Mouse (Mus musculus): ENCODE data around the gene Pcif1. TPM values are rescaled to one million over a fixed set of nuclear protein-coding genes. Genes with fewer than 3 reads are reported as not detected.

Gene Pcif1
- polyA plus RNA-seq, 1 experiment, result 30.8 TPM

Other genes with a start within 250 kb of the Pcif1 start
- 0.14 TPM in 1 of 2 replicates, not detected in the other for gene Wfdc16, start 240.5 kb upstream of the Pcif1 start, polyA plus RNA-seq (2012; rRNA removed)
- gene Wfdc10, start 223.3 kb upstream of the Pcif1 start, polyA plus RNA-seq (2012; rRNA removed), result 0.73 TPM in 1 of 2 replicates, not detected in the other
- not detected in 2 replicates for gene Wfdc9, start 222.7 kb upstream of the Pcif1 start, polyA plus RNA-seq (2012; rRNA removed)
- not detected in 2 replicates for gene Wfdc11, start 205.2 kb upstream of the Pcif1 start, polyA plus RNA-seq (2012; rRNA removed)
- gene Wfdc13, start 194.2 kb upstream of the Pcif1 start, polyA plus RNA-seq (2012; rRNA removed), result 0.10 and 0.32 TPM in 2 replicates
- gene Spint4, start 180.8 kb upstream of the Pcif1 start, polyA plus RNA-seq (2012; rRNA removed), result not detected in 2 replicates
- gene Spint5, start 164.0 kb upstream of the Pcif1 start, polyA plus RNA-seq (2012; rRNA removed), result not detected in 2 replicates
- gene Wfdc3, start 133.4 kb upstream of the Pcif1 start, polyA plus RNA-seq (2012; rRNA removed), result 0.19 and 0.22 TPM in 2 replicates
- gene Dnttip1, start 133.3 kb upstream of the Pcif1 start, polyA plus RNA-seq (2012; rRNA removed), result 17.3 and 27.6 TPM in 2 replicates
- gene Ube2c, start 109.4 kb upstream of the Pcif1 start, polyA plus RNA-seq (2012; rRNA removed), result 154 and 183 TPM in 2 replicates
- gene Tnnc2, start 99.3 kb upstream of the Pcif1 start, polyA plus RNA-seq (2012; rRNA removed), result 2.2 TPM in 1 of 2 replicates, not detected in the other
- 9.1 and 9.9 TPM in 2 replicates for gene Snx21, start 93.5 kb upstream of the Pcif1 start, polyA plus RNA-seq (2012; rRNA removed)
- gene Acot8, start 74.4 kb upstream of the Pcif1 start, polyA plus RNA-seq (2012; rRNA removed), result 63.0 and 82.8 TPM in 2 replicates
- gene Zswim3, start 74.2 kb upstream of the Pcif1 start, polyA plus RNA-seq (2012; rRNA removed), result 4.0 and 4.8 TPM in 2 replicates
- gene Zswim1, start 56.6 kb upstream of the Pcif1 start, polyA plus RNA-seq (2012; rRNA removed), result 8.1 and 8.3 TPM in 2 replicates
- gene Spata25, start 50.8 kb upstream of the Pcif1 start, polyA plus RNA-seq (2012; rRNA removed), result not detected in 2 replicates
- gene Ctsa, start 46.4 kb upstream of the Pcif1 start, polyA plus RNA-seq (2012; rRNA removed), result 195 and 290 TPM in 2 replicates
- 3.3 and 3.5 TPM in 2 replicates for gene Neurl2, start 45.8 kb upstream of the Pcif1 start, polyA plus RNA-seq (2012; rRNA removed)
- 35.7 and 46.7 TPM in 2 replicates for gene Pltp, start 21.6 kb upstream of the Pcif1 start, polyA plus RNA-seq (2012; rRNA removed)
- gene Zfp335, start 32.5 kb downstream of the Pcif1 start, polyA plus RNA-seq (2012; rRNA removed), result 18.5 and 26.1 TPM in 2 replicates
- 6.9 and 21.8 TPM in 2 replicates for gene Mmp9, start 61.5 kb downstream of the Pcif1 start, polyA plus RNA-seq (2012; rRNA removed)
- gene Slc12a5, start 81.5 kb downstream of the Pcif1 start, polyA plus RNA-seq (2012; rRNA removed), result 0.50 and 0.95 TPM in 2 replicates
- 18.1 and 22.0 TPM in 2 replicates for gene Ncoa5, start 155.6 kb downstream of the Pcif1 start, polyA plus RNA-seq (2012; rRNA removed)
- gene Cd40, start 176.3 kb downstream of the Pcif1 start, polyA plus RNA-seq (2012; rRNA removed), result 9.5 and 9.6 TPM in 2 replicates
- gene 1700025C18Rik, start 211.4 kb downstream of the Pcif1 start, polyA plus RNA-seq (2012; rRNA removed), result not detected in 2 replicates